ENCODE assay signal across 26 mouse cellular contexts in the genomic region with DNA sequence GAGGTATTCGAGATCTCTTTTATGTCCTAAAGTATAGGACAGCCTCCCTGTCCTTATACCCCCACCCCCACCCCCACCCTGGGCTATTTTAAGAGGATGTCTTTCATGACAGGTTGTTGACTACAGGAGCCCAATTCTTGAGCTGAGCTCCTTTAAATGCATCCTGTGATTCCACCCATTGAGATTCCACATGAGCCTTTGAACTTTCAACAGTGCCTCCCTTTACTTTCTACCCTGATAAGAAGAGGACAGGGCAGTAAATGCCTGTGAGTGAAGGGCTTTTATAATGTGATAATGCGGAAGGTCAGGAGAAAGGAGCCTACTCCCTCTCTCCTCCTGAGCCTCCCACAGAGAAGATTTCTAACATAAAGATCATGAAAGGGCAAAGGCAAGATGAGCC.
DNase-seq lines count a peak whose midpoint lies in the region; ATAC-seq and TF ChIP-seq lines count a peak whose summit lies in the region.
"Had no signal": no experiment of that assay in that cellular context is flagged by ENCODE, and none has a peak within 500 bp of the region (broad histone marks: within the 10 kb centered on the region; RNA-seq: fewer than 3 reads in every experiment).

No protein-coding gene starts in this region.

- 27% methylated on average over 2 of the region's 2 CpGs for WGBS in forebrain, embryonic 13.5 days
- 24% methylated on average over 2 of the region's 2 CpGs for WGBS in forebrain, embryonic 10.5 days
- 34% methylated on average over 2 of the region's 2 CpGs for WGBS in hindbrain, embryonic 10.5 days
- 26% methylated on average over 2 of the region's 2 CpGs for WGBS in hindbrain, embryonic 13.5 days
- WGBS in midbrain, embryonic 15.5 days: 11% methylated on average over 2 of the region's 2 CpGs

- ATAC-seq in forebrain, embryonic 13.5 days: peak; percentile 69; the same call in 1 of the 2 replicates
- ATAC-seq in hindbrain, embryonic 13.5 days (ENCODE audit: low FRiP score): no peak
- peak; percentile 80 for ATAC-seq in midbrain, embryonic 15.5 days (replicated peaks)
- ATAC-seq: forebrain, postnatal 0 days; hindbrain, embryonic 16.5 days; liver, embryonic 12.5 days had no signal

- DNase-seq in forebrain, embryonic 10.5 days (ENCODE audit: extremely low spot score, low spot score): no peak
- no peak for DNase-seq in hindbrain, embryonic 10.5 days (ENCODE audit: low spot score)
- peak; percentile 25 for DNase-seq in ES-E14 (ENCODE audit: low read depth, low spot score)
- DNase-seq in ovary, postnatal 36 days (ENCODE audit: low spot score): no peak
- DNase-seq: adrenal gland, adult 2 months; cerebellum, adult 11-12 months; cerebellum, postnatal 14 days; forebrain, postnatal 0 days; gastrocnemius, postnatal 25 days; heart, adult 2 months; heart, postnatal 10 days; kidney, adult 18-20 months; layer of hippocampus, adult 9-11 months; lung, adult 18-20 months; lung, postnatal 10 days; thymus, adult 18-20 months; thymus, postnatal 36 days had no signal

- H3K9ac ChIP-seq in forebrain, embryonic 13.5 days: no peak overlapping the region
- H3K9ac ChIP-seq in hindbrain, embryonic 13.5 days: no peak overlapping the region
- no peak overlapping the region for H3K9ac ChIP-seq in ES-E14 (ENCODE audit: insufficient read depth, low read depth, low read length, poor library complexity, severe bottlenecking)
- H3K9ac ChIP-seq in midbrain, embryonic 15.5 days: no peak overlapping the region
- H3K9ac ChIP-seq: embryonic facial prominence, embryonic 12.5 days; forebrain, postnatal 0 days; limb, embryonic 13.5 days; liver, embryonic 12.5 days; neural tube, embryonic 15.5 days had no signal

- no peak overlapping the region for H3K4me2 ChIP-seq in forebrain, embryonic 13.5 days
- H3K4me2 ChIP-seq in hindbrain, embryonic 13.5 days: no peak overlapping the region
- no peak overlapping the region for H3K4me2 ChIP-seq in midbrain, embryonic 15.5 days
- H3K4me2 ChIP-seq: embryonic facial prominence, embryonic 12.5 days; limb, embryonic 13.5 days; liver, embryonic 12.5 days; neural tube, embryonic 15.5 days had no signal

- no peaks in the 10 kb centered on the region for H3K27me3 ChIP-seq in forebrain, embryonic 13.5 days
- no peaks in the 10 kb centered on the region for H3K27me3 ChIP-seq in forebrain, embryonic 10.5 days (ENCODE audit: poor library complexity, severe bottlenecking)
- no peaks in the 10 kb centered on the region for H3K27me3 ChIP-seq in hindbrain, embryonic 10.5 days (ENCODE audit: insufficient read depth, poor library complexity, severe bottlenecking)
- no peaks in the 10 kb centered on the region for H3K27me3 ChIP-seq in hindbrain, embryonic 13.5 days
- no peaks in the 10 kb centered on the region for H3K27me3 ChIP-seq in midbrain, embryonic 15.5 days (replicated peaks)
- H3K27me3 ChIP-seq: embryonic facial prominence, embryonic 12.5 days; limb, embryonic 13.5 days; liver, embryonic 12.5 days; neural tube, embryonic 15.5 days had no signal

- no peak overlapping the region for H3K27ac ChIP-seq in forebrain, embryonic 13.5 days
- H3K27ac ChIP-seq in forebrain, embryonic 10.5 days: no peak overlapping the region
- 0 out of 2 replicates have a peak overlapping the region, but pooled peaks have one; percentile 9 for H3K27ac ChIP-seq in hindbrain, embryonic 10.5 days
- H3K27ac ChIP-seq in hindbrain, embryonic 13.5 days: no peak overlapping the region
- H3K27ac ChIP-seq in ES-E14 (ENCODE audit: insufficient read depth, low read depth, low read length, poor library complexity, severe bottlenecking): no peak overlapping the region
- H3K27ac ChIP-seq in midbrain, embryonic 15.5 days: no peak overlapping the region
- H3K27ac ChIP-seq: embryonic facial prominence, embryonic 12.5 days; heart, adult 2 months; kidney, postnatal 0 days; limb, embryonic 13.5 days; liver, embryonic 12.5 days; neural tube, embryonic 15.5 days had no signal

- H3K4me1 ChIP-seq in forebrain, embryonic 13.5 days: no peaks in the 10 kb centered on the region
- peaks cover 9% of the 10 kb centered on the region for H3K4me1 ChIP-seq in forebrain, embryonic 10.5 days
- peaks cover 14% of the 10 kb centered on the region; the same call in 1 of the 2 replicates for H3K4me1 ChIP-seq in hindbrain, embryonic 10.5 days (replicated peaks)
- H3K4me1 ChIP-seq in hindbrain, embryonic 13.5 days (replicated peaks): no peaks in the 10 kb centered on the region
- H3K4me1 ChIP-seq in ES-E14 (ENCODE audit: control insufficient read depth in 2 of 2, insufficient read depth in 2 of 2, low read length in 2 of 2, poor library complexity in 1 of 2): no peaks in the 10 kb centered on the region
- H3K4me1 ChIP-seq in midbrain, embryonic 15.5 days: no peaks in the 10 kb centered on the region
- H3K4me1 ChIP-seq: embryonic facial prominence, embryonic 12.5 days; limb, embryonic 13.5 days; liver, embryonic 12.5 days; neural tube, embryonic 15.5 days had no signal

- H3K9me3 ChIP-seq in forebrain, embryonic 13.5 days (replicated peaks): no peaks in the 10 kb centered on the region
- H3K9me3 ChIP-seq in forebrain, embryonic 10.5 days: no peaks in the 10 kb centered on the region
- peaks cover 6% of the 10 kb centered on the region for H3K9me3 ChIP-seq in hindbrain, embryonic 10.5 days
- no peaks in the 10 kb centered on the region for H3K9me3 ChIP-seq in hindbrain, embryonic 13.5 days
- H3K9me3 ChIP-seq in ES-E14 (ENCODE audit: control insufficient read depth, insufficient read depth, low read depth, low read length): no peaks in the 10 kb centered on the region
- H3K9me3 ChIP-seq in midbrain, embryonic 15.5 days: no peaks in the 10 kb centered on the region
- H3K9me3 ChIP-seq: embryonic facial prominence, embryonic 12.5 days; limb, embryonic 13.5 days; neural tube, embryonic 15.5 days had no signal

- in situ Hi-C loops in ES-E14 (cut with MboI; ENCODE audit: low sequenced_read_pairs in 2 of 2, unreplicated experiment in 2 of 2): no loop called here

- no peak overlapping the region for H3K4me3 ChIP-seq in forebrain, embryonic 13.5 days
- no peak overlapping the region for H3K4me3 ChIP-seq in forebrain, embryonic 10.5 days
- H3K4me3 ChIP-seq in hindbrain, embryonic 10.5 days: no peak overlapping the region
- H3K4me3 ChIP-seq in hindbrain, embryonic 13.5 days: no peak overlapping the region
- H3K4me3 ChIP-seq in ES-E14 (ENCODE audit: insufficient read depth in 1 of 2, low read depth in 1 of 2, low read length in 2 of 2, poor library complexity in 1 of 2, severe bottlenecking in 1 of 2): no peak overlapping the region
- no peak overlapping the region for H3K4me3 ChIP-seq in midbrain, embryonic 15.5 days
- H3K4me3 ChIP-seq: embryonic facial prominence, embryonic 12.5 days; heart, adult 2 months; limb, embryonic 13.5 days; liver, embryonic 12.5 days; neural tube, embryonic 15.5 days had no signal

- no peaks in the 10 kb centered on the region for H3K36me3 ChIP-seq in forebrain, embryonic 13.5 days (ENCODE audit: poor library complexity, severe bottlenecking)
- no peaks in the 10 kb centered on the region for H3K36me3 ChIP-seq in forebrain, embryonic 10.5 days (replicated peaks)
- H3K36me3 ChIP-seq in hindbrain, embryonic 10.5 days: no peaks in the 10 kb centered on the region
- no peaks in the 10 kb centered on the region for H3K36me3 ChIP-seq in hindbrain, embryonic 13.5 days
- H3K36me3 ChIP-seq in ES-E14 (ENCODE audit: control insufficient read depth, insufficient read depth, low read length, poor library complexity, severe bottlenecking): no peaks in the 10 kb centered on the region
- no peaks in the 10 kb centered on the region for H3K36me3 ChIP-seq in midbrain, embryonic 15.5 days (replicated peaks)
- H3K36me3 ChIP-seq: embryonic facial prominence, embryonic 12.5 days; limb, embryonic 13.5 days; liver, embryonic 12.5 days; neural tube, embryonic 15.5 days had no signal

TF ChIP-seq in ES-E14, 5 proteins besides CTCF, POLR2A, EP300 and RAD21:
- TF ChIP-seq HCFC1 (IDR thresholded peaks at IDR 0.05; ENCODE audit: borderline replicate concordance, insufficient read depth, low read length) (no peak), ZC3H11A (IDR thresholded peaks at IDR 0.05; ENCODE audit: borderline replicate concordance, low read depth, low read length) (no peak), CHD2 (IDR thresholded peaks at IDR 0.05; ENCODE audit: low read depth, low read length) (no peak), MAFK (IDR thresholded peaks at IDR 0.05; ENCODE audit: insufficient read depth, low read depth, low read length) (no peak), ZNF384 (IDR thresholded peaks at IDR 0.05; ENCODE audit: low read depth, low read length) (no peak)
